Mouse (Mus musculus) C2C12 (cell line): ENCODE measurements around the gene Tspan3. TPM values are rescaled to one million over a fixed set of nuclear protein-coding genes. Genes with fewer than 3 reads are reported as not detected.

ENCODE experiments used
- H3K27me3 ChIP-seq: one replicate; pipeline ENCODE4 v1.6.1; 2011; ENCODE audit not compliant: control insufficient read depth, insufficient read depth, insufficient read length
- H3K36me3 ChIP-seq: one replicate; pipeline ENCODE4 v1.6.1; 2011; ENCODE audit not compliant: control insufficient read depth, insufficient read depth
- H3K4me3 ChIP-seq: one replicate; pipeline ENCODE4 v1.5.1; 2011; ENCODE audit warnings: mild to moderate bottlenecking, control low read depth; ENCODE audit not compliant: poor library complexity, insufficient read depth, severe bottlenecking
- H3K79me2 ChIP-seq: one replicate; pipeline ENCODE4 v1.6.1; 2011; ENCODE audit not compliant: control insufficient read depth, insufficient read depth
- H3K79me3 ChIP-seq: one replicate; pipeline ENCODE4 v1.6.1; 2011; ENCODE audit warnings: low read depth, control low read depth
- H3ac ChIP-seq: one replicate; pipeline ENCODE3; 2011; ENCODE audit warnings: low read depth; ENCODE audit not compliant: control insufficient read depth, insufficient read length
- CEBPB ChIP-seq: IDR thresholded peaks from one replicate; pipeline ENCODE4 v1.6.1; 2011; ENCODE audit warnings: low read depth, mild to moderate bottlenecking, control low read depth, moderate library complexity
- CTCF ChIP-seq: IDR thresholded peaks from one replicate; pipeline ENCODE4 v1.5.1; 2011; ENCODE audit not compliant: control insufficient read depth, insufficient read depth, insufficient read length
- FOSL1 ChIP-seq: IDR thresholded peaks from one replicate; pipeline ENCODE4 v1.8.0; 2011; ENCODE audit warnings: mild to moderate bottlenecking, low read length; ENCODE audit not compliant: poor library complexity, insufficient read depth, severe bottlenecking
- MAX ChIP-seq: IDR thresholded peaks from one replicate; pipeline ENCODE4 v1.6.1; 2011; ENCODE audit warnings: mild to moderate bottlenecking, control low read depth
- MYOD1 ChIP-seq: IDR thresholded peaks from one replicate; pipeline ENCODE4 v1.6.1; 2011; ENCODE audit warnings: low read depth; ENCODE audit not compliant: control insufficient read depth, insufficient read length
- MYOG ChIP-seq: IDR thresholded peaks from one replicate; pipeline ENCODE4 v1.6.1; 2011; ENCODE audit not compliant: control insufficient read depth, insufficient read length; ENCODE audit errors: extremely low read depth
- USF1 ChIP-seq: IDR thresholded peaks from one replicate; pipeline ENCODE4 v1.6.1; 2011; ENCODE audit warnings: low read depth, mild to moderate bottlenecking, control low read depth, moderate library complexity
- polyA plus RNA-seq: library from polyadenylated mRNA; unstranded; fragments of >200 nt; fragmentation: generic; extraction: Trizol; gene quantifications from one replicate; pipeline ENCODE4 v1.2.1, GENCODE M21; 2012; ENCODE audit warnings: missing spikeins

Tspan3 gene
- polyA plus RNA-seq, 1 experiment, result 60.6 TPM

GRCm38 (mm10) chr9:56086524-56086923, 78.8 kb downstream of the Tspan3 start:
- TF ChIP-seq FOSL1 (no peak), MAX (no peak), MYOG (no peak), CTCF (no peak), USF1 (no peak), CEBPB (no peak), MYOD1 (no peak)
- no peaks in the 10 kb centered on the region for H3K79me2 ChIP-seq
- H3K36me3 ChIP-seq, result no peaks in the 10 kb centered on the region
- no peak overlapping the region for H3ac ChIP-seq
- H3K4me3 ChIP-seq, result no peak overlapping the region
- no peaks in the 10 kb centered on the region for H3K79me3 ChIP-seq
- H3K27me3 ChIP-seq, result no peaks in the 10 kb centered on the region

Other genes starting within 250 kb of the Tspan3 start
- 0.84 TPM for gene Scaper, start 227.4 kb downstream of the Tspan3 start, polyA plus RNA-seq
- gene 4930563M21Rik, start 154.9 kb downstream of the Tspan3 start, polyA plus RNA-seq, result not detected
- gene Rcn2, start 123.6 kb downstream of the Tspan3 start, polyA plus RNA-seq, result 37.7 TPM
- 1.0 TPM for gene Pstpip1, start 75.5 kb downstream of the Tspan3 start, polyA plus RNA-seq